Mouse (Mus musculus) small intestine, adult 2 months (tissue): Measurements from ENCODE around the gene Ntsr2. TPM values are rescaled to one million over a fixed set of nuclear protein-coding genes. Genes with fewer than 3 reads are reported as not detected.
"Not testable (repeated sequence)": the region's sequence is repeated elsewhere in the genome, so short reads cannot be mapped to it uniquely, and the experiment has no call there.

ENCODE experiments used
- H3K27ac ChIP-seq: fragments of 200-500 bp; 2 replicates; pipeline ENCODE4 v1.5.1; 2012; ENCODE audit warnings: low read depth, low read length, control low read depth, inconsistent platforms; ENCODE audit not compliant: insufficient read depth
- H3K27me3 ChIP-seq: fragments of 200-500 bp; 2 replicates; pipeline ENCODE4 v1.6.1; 2012; ENCODE audit warnings: mild to moderate bottlenecking, moderate library complexity, low read length, inconsistent platforms; ENCODE audit not compliant: control insufficient read depth, insufficient read depth
- H3K36me3 ChIP-seq: fragments of 200-500 bp; 2 replicates; pipeline ENCODE4 v1.6.1; 2012; ENCODE audit warnings: mild to moderate bottlenecking, low read length, control low read depth, inconsistent platforms; ENCODE audit not compliant: control insufficient read depth, insufficient read depth
- H3K4me1 ChIP-seq: fragments of 200-500 bp; 2 replicates; pipeline ENCODE4 v1.6.1; 2012; ENCODE audit warnings: low read length, inconsistent platforms, mixed read lengths; ENCODE audit not compliant: control insufficient read depth, insufficient read depth, insufficient read length
- H3K4me3 ChIP-seq: fragments of 200-500 bp; 2 replicates; pipeline ENCODE4 v1.5.1; 2012; ENCODE audit warnings: low read depth, mild to moderate bottlenecking, control low read depth, inconsistent platforms, low read length, moderate library complexity
- CTCF ChIP-seq: fragments of 200-500 bp; IDR thresholded peaks from 2 replicates; pipeline ENCODE4 v1.5.1; 2012; ENCODE audit warnings: low read depth, mild to moderate bottlenecking, control low read depth, inconsistent platforms, low read length, moderate library complexity, mixed read lengths; ENCODE audit not compliant: insufficient replicate concordance, insufficient read length; ENCODE audit errors: extremely low read depth
- POLR2A ChIP-seq: fragments of 200-500 bp; IDR thresholded peaks from 2 replicates; pipeline ENCODE4 v1.6.1; 2012; ENCODE audit warnings: low read depth, mild to moderate bottlenecking, control low read depth, inconsistent platforms, low read length, moderate library complexity
- WGBS: fragments of 180-500 bp; shearing (Covaris S2); methylation state at CpG from one replicate; pipeline ENCODE4 v1.1.7; 2018; 5-methylcytosine and 5-hydroxymethylcytosine counted together
- polyA plus RNA-seq: library from polyadenylated mRNA; depleted of rRNA; stranded (reverse); fragments of >200 nt; gene quantifications from 2 replicates; pipeline ENCODE4 v1.2.3, GENCODE M21; 2012; rRNA removed

Ntsr2 gene
- polyA plus RNA-seq, 1 experiment: not detected

DNA sequence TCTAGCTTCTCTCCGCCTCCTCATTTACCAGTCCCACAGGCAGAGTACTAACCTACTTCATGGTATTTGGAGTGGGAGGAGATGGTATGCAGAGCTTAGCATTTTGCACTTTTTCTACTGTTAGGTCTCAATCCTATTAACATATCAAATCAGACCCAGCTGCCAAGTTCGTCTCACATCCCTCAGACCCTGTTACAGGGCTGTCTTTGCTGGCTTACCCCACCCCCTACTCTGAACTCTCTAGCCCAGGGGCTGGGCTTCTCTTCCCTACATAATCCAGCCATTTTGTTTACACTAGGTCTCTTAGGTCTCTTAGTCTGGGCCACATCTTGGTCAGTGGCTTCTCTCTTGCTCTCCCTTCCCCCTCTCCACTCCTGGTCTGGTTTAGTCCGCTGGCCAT lies 16.0 kb downstream of the Ntsr2 start:
- no peak for TF ChIP-seq POLR2A
- TF ChIP-seq CTCF: no peak
- H3K4me3 ChIP-seq: no peak overlapping the region
- no peaks in the 10 kb centered on the region for H3K27me3 ChIP-seq
- WGBS: 86% methylated on average over 3 of the region's 3 CpGs
- H3K4me1 ChIP-seq: no peaks in the 10 kb centered on the region
- H3K27ac ChIP-seq: no peak overlapping the region
- H3K36me3 ChIP-seq: no peaks in the 10 kb centered on the region

DNA sequence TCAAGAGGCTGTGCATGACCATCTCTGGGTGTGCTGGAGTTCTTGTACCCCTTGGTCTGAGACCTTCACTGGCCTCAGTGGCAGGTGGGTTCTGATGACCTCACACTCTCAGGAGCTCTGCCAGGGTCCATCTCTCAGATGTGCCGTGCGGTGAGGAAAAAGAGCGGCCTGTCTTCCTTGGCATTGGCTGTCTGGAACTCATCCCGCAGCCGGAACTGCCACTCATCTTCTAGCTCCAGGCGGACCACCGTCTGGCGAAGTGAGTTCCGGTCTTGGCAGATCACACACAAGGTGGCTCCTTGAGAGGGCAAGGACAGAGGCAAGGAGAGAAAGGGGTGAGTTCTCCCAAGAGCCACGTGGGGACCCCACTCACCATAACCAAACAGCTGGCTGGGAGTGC lies 19.1 kb downstream of the Ntsr2 start:
- Histone ChIP-seq H3K4me1 (no peaks in the 10 kb centered on the region), H3K27ac (no peak overlapping the region), H3K27me3 (no peaks in the 10 kb centered on the region), H3K36me3 (no peaks in the 10 kb centered on the region), H3K4me3 (no peak overlapping the region)
- WGBS: 94% methylated on average over 10 of the region's 10 CpGs
- TF ChIP-seq POLR2A (no peak), CTCF (no peak)

DNA sequence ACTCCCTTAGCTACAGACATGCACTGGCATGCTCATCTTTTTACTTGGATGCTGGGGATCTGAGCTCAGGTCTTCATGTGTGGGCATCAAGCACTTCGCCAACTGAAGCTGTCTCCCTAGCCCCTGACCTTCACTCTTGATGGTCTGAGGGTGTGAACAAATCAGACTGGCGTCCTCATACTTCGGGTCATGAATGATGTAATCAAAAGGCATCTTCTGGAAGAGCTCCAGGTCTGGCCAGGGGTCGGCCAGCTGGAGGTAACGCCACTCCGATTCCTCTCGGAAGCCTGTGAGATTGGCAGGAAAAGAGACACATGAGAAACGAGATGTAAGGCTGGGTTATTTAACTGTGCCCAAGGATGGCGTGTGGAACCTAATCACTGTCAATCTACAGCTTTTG lies 37.4 kb downstream of the Ntsr2 start:
- Histone ChIP-seq H3K4me1 (no peaks in the 10 kb centered on the region), H3K27ac (no peak overlapping the region), H3K27me3 (no peaks in the 10 kb centered on the region), H3K36me3 (0 out of 2 replicates have a peak, but pooled peaks cover 2% of the 10 kb centered on the region), H3K4me3 (no peak overlapping the region)
- 86% methylated on average over 9 of the region's 9 CpGs for WGBS
- no peak for TF ChIP-seq POLR2A
- no peak for TF ChIP-seq CTCF

DNA sequence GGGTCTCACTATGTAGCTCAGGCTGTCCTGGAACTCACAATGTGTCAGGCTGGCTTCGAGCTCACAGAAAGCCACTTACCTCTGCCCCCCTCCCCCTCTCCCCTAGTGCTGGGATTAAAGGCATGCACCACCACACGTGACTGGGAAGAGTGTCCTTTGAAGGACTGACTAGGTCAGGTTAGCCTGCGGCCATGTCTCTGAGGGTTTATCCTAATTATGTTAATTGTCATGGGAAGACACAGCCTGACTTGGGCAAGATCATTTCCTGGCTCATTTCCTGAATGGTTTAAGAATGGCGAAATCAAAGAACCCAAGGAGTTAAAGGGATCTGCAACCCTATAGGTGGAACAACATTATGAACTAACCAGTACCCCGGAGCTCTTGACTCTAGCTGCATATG lies 41.6 kb downstream of the Ntsr2 start:
- 86% methylated on average over 5 of the region's 5 CpGs for WGBS
- TF ChIP-seq CTCF (no peak), POLR2A (no peak)

DNA sequence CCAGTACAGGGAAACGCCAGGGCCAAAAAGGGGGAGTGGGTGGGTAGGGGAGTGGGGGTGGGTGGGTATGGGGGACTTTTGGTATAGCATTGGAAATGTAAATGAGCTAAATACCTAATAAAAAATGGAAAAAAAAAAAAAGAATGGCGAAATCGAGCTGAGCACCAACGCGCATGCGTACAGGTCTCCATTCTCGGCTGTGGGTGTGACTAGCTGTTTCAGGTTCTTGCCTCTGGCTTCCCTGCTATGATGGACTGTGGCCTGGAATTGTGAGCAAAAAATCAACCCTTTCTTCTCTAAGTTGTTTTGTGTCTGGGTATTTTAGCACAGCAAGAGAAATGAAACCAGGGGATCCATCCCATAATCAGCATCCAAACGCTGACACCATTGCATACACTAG lies 42.1 kb downstream of the Ntsr2 start:
- not testable (repeated sequence) for H3K4me1 ChIP-seq, H3K27ac ChIP-seq, H3K36me3 ChIP-seq, H3K4me3 ChIP-seq, H3K27me3 ChIP-seq
- 95% methylated on average over 7 of the region's 8 CpGs for WGBS

More for the DNA sequence above, 41.6 kb downstream of the Ntsr2 start:
- no peaks in the 10 kb centered on the region for H3K4me1 ChIP-seq
- H3K36me3 ChIP-seq: no peaks in the 10 kb centered on the region; the same call in 1 of the 2 replicates
- no peaks in the 10 kb centered on the region for H3K27me3 ChIP-seq
- no peak overlapping the region for H3K27ac ChIP-seq
- H3K4me3 ChIP-seq: no peak overlapping the region

DNA sequence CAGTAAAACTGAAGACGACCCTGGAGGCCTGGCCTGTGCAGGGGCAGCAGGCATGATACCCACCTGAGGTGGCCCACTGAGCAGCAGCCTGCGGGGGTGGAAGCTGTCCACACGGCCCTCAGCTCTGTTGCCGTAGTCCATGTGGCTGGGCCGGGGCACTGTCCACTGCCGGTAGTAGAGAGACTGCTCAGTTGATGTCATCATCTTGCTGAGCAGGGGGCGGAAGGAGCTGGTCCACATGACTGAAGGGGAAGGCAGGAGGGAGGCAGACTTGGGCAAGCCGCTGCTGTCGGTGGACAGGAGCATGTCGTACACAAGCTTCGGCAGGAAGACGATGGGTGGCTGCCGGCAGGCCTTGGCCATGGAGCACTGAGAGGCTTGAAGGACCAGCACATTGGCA lies 43.0 kb downstream of the Ntsr2 start:
- H3K4me1 ChIP-seq: no peaks in the 10 kb centered on the region
- TF ChIP-seq POLR2A (no peak), CTCF (no peak)

DNA sequence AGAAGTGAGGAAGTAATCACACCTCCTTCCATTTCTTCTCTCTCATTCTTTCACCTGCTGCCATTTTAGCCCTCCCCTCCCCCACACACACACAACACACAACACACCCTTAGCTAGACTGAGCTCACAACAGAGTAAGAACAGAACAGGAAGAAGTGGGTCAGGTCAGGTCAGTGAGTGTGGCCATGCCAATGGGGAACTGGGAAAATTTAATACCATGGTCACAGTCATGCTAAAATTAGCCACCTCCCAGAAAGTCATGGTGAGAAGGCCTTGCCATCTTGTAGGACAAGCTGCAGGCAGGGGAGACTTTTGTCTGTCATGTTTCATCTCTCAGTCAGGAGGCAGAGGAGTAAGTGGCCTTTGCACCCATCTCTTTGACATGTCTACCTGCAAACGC lies 45.5 kb downstream of the Ntsr2 start:
- Histone ChIP-seq H3K27ac (no peak overlapping the region), H3K4me3 (no peak overlapping the region), H3K27me3 (no peaks in the 10 kb centered on the region), H3K36me3 (no peaks in the 10 kb centered on the region; the same call in 1 of the 2 replicates), H3K4me1 (no peaks in the 10 kb centered on the region)
- WGBS: 80% methylated on average over 1 of the region's 1 CpGs
- TF ChIP-seq POLR2A (no peak), CTCF (no peak)

More for the DNA sequence above, 43.0 kb downstream of the Ntsr2 start:
- Histone ChIP-seq H3K4me3 (no peak overlapping the region), H3K27me3 (no peaks in the 10 kb centered on the region), H3K27ac (no peak overlapping the region), H3K36me3 (no peaks in the 10 kb centered on the region; the same call in 1 of the 2 replicates)
- 88% methylated on average over 13 of the region's 13 CpGs for WGBS

Other genes starting within 250 kb of the Ntsr2 start
- gene Lpin1, start 42.4 kb upstream of the Ntsr2 start, polyA plus RNA-seq: 1.4 and 4.0 TPM in 2 replicates
- gene Greb1, start 147.5 kb downstream of the Ntsr2 start, polyA plus RNA-seq: 2.0 and 3.5 TPM in 2 replicates
- gene E2f6, start 157.6 kb downstream of the Ntsr2 start, polyA plus RNA-seq: 6.2 and 6.5 TPM in 2 replicates
- gene Rock2, start 241.5 kb downstream of the Ntsr2 start, polyA plus RNA-seq: 1.1 and 3.6 TPM in 2 replicates